Mouse (Mus musculus) C2C12 (cell line): ENCODE data around the gene Grip2.

Experiments used
- CTCF ChIP-seq: IDR thresholded peaks from one replicate; pipeline ENCODE4 v1.5.1; 2011; ENCODE audit not compliant: control insufficient read depth, insufficient read depth, insufficient read length
- FOSL1 ChIP-seq: IDR thresholded peaks from one replicate; pipeline ENCODE4 v1.8.0; 2011; ENCODE audit warnings: mild to moderate bottlenecking, low read length; ENCODE audit not compliant: poor library complexity, insufficient read depth, severe bottlenecking
- MAX ChIP-seq: IDR thresholded peaks from one replicate; pipeline ENCODE4 v1.6.1; 2011; ENCODE audit warnings: mild to moderate bottlenecking, control low read depth
- MYOD1 ChIP-seq: IDR thresholded peaks from one replicate; pipeline ENCODE4 v1.6.1; 2011; ENCODE audit warnings: low read depth; ENCODE audit not compliant: control insufficient read depth, insufficient read length
- MYOG ChIP-seq: IDR thresholded peaks from one replicate; pipeline ENCODE4 v1.6.1; 2011; ENCODE audit not compliant: control insufficient read depth, insufficient read length; ENCODE audit errors: extremely low read depth
- USF1 ChIP-seq: IDR thresholded peaks from one replicate; pipeline ENCODE4 v1.6.1; 2011; ENCODE audit warnings: low read depth, mild to moderate bottlenecking, control low read depth, moderate library complexity

DNA sequence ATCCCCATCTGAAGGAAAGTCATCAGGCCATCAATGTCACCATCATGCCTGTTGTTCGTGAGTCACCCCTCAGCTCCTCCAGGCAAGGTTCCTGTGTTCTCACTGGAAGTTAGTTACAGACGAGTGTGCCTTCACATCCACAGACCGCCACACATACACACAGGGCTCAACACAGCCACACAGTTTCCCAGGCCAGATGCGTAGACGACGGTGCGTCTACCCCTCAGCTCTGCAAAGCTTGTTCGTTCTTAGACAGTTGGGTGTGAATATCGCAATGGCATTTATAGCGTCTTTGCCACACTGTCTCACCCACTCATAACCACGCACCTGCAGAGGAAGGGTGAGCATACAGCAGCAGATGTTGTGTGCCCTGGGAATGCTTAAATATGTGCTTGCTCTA, 38.6 kb upstream of the Grip2 start:
- TF ChIP-seq MYOD1 = no peak
- no peak for TF ChIP-seq CTCF
- no peak for TF ChIP-seq FOSL1
- TF ChIP-seq MAX = no peak
- no peak for TF ChIP-seq USF1
- no peak for TF ChIP-seq MYOG
